Mouse (Mus musculus): ENCODE data around the gene Ddx10.

DNA sequence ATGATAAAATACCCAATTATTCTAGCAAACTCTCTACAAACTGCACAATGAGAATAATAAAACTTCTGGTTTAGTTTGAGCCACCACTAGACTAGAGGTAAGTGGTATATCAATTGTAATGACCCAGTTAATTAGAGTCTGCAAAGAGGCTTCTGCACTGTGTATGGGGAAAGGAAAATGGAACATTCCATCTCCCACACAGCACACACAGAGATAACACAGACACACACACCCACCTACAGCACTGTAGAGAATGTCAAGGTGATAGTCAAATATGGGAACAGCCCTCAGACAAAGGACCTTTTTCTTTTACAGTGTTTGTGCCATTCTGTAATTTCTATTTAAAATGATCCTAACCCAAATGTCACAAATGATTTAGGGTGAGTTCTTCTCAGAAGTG is 45.0 kb upstream of the Ddx10 start:
- TF ChIP-seq POLR2A (IDR thresholded peaks at IDR 0.05; ENCODE audit: insufficient read depth, low read depth, low read length), result no peak
- TF ChIP-seq CTCF (IDR thresholded peaks at IDR 0.05; ENCODE audit: insufficient read depth, low read depth, low read length), result no peak
